Mouse (Mus musculus) ES-E14 (cell line): Measurements from ENCODE around the gene Rfx4.

Experiments used
- HCFC1 ChIP-seq: IDR thresholded peaks from 2 replicates; pipeline ENCODE4 v1.6.1; 2012; ENCODE audit warnings: low read length, inconsistent platforms, borderline replicate concordance; ENCODE audit not compliant: insufficient read depth
- MAFK ChIP-seq: IDR thresholded peaks from 2 replicates; pipeline ENCODE4 v1.6.1; 2014; ENCODE audit warnings: mild to moderate bottlenecking, low read depth, low read length, inconsistent platforms; ENCODE audit not compliant: insufficient read depth
- ZNF384 ChIP-seq: IDR thresholded peaks from 2 replicates; pipeline ENCODE4 v1.6.1; 2012; ENCODE audit warnings: low read depth, low read length, inconsistent platforms

GRCm38 (mm10) chr10:84807206-84807605 is 51.3 kb downstream of the Rfx4 start:
- TF ChIP-seq HCFC1 (no peak), MAFK (no peak), ZNF384 (no peak)
